Mouse (Mus musculus) testis, postnatal 10 days (tissue): ENCODE results near the gene Itprid2.
A peak's percentile ranks its signal among the peaks of the same experiment; 100 is the strongest.
"Not testable (repeated sequence)": the region's sequence is repeated elsewhere in the genome, so short reads cannot be mapped to it uniquely, and the experiment has no call there.

Experiments
- DNase-seq: peaks from one replicate; pipeline ENCODE4 v3.0.0; 2021; ENCODE audit warnings: low spot score

The Itprid2 gene

GRCm38 (mm10) chr2:79634528-79635400, at the start of gene Itprid2:
Gene Itprid2, plus strand, starts transcription at chr2:79635352.
- peak; percentile 100 for DNase-seq

GRCm38 (mm10) chr2:79596177-79596576, 39.0 kb upstream of the Itprid2 start:
- DNase-seq: no peak

- DNase-seq: no peak
Observed at GRCm38 (mm10) chr2:79597090-79597489, 38.1 kb upstream of the Itprid2 start.

DNA sequence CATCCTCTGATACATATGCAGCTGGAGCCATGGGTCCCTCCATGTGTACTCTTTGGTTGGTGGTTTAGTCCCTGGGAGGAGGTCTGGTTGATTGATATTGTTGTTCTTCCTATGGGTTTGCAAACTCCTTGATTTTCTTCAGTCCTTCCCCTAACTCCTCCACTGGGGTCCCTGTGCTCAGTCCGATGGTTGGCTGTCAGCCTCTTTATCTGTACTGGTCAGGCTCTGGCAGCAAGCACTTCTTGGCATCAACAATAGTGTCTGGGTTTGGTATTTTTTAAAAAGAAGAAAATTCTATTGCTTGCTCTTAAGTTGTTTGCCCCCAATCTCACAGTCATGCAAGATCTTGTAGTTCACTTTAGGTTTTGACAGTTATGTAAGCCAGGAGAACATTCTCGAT, 34.0 kb upstream of the Itprid2 start:
- not testable (repeated sequence) for DNase-seq

- DNase-seq: no peak
Observed at GRCm38 (mm10) chr2:79601691-79602116, 33.4 kb upstream of the Itprid2 start.

GRCm38 (mm10) chr2:79602306-79602705, 32.8 kb upstream of the Itprid2 start:
- DNase-seq: peak; percentile 37

GRCm38 (mm10) chr2:79603363-79603762, 31.8 kb upstream of the Itprid2 start:
- no peak for DNase-seq

GRCm38 (mm10) chr2:79606033-79606432, 29.1 kb upstream of the Itprid2 start:
- no peak for DNase-seq

DNA sequence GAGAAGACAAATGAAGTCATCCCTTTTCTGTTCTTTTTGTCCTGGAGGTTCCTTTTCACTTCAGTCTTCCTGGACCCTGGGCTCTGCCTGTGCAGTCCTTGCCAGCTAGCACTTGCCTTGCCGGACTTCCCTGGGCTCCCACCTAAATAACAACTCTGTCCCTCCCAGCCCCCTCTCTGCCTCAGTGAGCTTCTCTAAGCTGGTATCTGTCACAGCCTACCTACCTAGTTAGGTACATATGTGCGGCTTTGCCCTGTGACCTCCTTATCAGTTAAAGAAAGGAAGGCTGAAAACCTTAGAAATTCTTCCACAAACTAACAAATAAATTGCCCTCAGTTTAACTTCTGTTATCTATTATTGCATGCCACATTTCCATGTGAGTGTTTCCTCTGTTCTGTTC, 28.0 kb upstream of the Itprid2 start:
- DNase-seq: no peak

DNA sequence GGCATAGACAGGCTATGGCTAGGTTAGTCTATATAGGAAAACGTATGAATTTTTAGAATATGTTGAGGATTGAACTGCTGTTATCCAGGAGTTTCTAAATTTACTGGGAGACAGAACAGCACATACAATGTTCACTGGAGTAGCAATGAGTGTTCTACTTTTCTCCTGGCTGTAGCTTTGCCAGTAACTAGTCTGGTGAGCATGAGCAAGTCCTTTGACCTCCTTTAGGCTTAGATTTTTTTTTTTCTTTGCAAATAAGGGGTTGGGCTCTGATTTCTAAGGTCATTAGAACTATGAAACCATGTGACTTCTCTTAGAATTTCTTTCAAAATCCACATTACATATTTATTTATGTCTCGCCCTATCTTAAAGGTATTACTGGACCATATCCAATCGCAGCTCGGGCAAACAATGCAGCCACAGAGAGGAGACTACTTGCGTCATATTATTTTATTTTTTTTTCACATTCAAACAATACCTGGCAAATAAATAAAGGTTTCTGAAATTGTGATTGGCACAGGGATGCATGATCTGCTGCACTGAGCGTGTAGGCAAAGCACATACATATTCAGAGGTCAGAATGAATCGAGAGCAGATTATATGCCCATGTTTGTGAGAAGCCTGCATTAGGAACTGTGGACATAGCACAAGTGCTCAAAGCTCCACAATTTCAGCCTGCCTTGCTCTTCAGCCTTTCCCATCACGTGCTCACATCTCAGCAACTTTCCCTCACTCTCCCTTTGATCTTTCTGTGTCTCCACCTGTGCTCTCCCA, 26.7 kb upstream of the Itprid2 start:
- no peak for DNase-seq

DNA sequence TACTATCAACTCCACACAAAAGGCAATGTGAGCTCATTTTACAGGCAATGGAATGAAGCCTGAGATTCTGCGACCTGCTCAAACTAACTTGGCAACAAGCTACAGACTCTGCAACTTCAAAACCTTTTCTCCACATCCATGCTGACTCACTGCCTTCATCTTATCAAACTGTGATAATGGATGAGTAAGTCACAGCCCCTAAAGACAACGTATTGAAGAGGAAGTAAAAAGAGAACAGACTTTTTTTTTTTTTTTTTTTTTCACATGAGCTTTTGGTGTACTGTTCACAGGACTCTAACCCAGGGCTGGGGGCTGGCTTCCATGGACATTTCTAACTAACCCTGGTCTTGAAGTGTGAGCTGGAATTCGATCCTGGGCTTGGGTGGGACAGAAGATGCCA, 24.3 kb upstream of the Itprid2 start:
- DNase-seq: no peak

- no peak for DNase-seq
Observed at GRCm38 (mm10) chr2:79618145-79618544, 17.0 kb upstream of the Itprid2 start.

- no peak for DNase-seq
Observed at GRCm38 (mm10) chr2:79618614-79619568, 16.3 kb upstream of the Itprid2 start.

DNA sequence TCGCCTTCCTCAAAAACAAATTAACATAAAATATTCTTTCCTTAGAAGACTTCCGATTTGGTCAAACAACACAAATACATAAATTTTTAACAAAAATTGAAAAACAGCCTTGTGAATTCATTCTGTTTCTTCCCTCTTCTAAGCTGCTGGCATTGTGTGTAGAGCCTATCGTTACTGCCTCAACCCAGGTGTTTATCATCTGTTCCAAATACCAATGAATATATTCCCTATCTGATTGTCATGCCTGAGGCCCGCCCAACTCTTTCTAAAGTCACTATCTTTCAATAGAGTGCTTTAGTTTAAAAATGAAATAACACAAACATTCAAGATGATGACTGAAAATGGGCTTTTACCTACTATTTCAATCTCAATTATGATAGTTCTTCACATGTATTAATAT, 11.9 kb upstream of the Itprid2 start:
- DNase-seq: no peak

DNA sequence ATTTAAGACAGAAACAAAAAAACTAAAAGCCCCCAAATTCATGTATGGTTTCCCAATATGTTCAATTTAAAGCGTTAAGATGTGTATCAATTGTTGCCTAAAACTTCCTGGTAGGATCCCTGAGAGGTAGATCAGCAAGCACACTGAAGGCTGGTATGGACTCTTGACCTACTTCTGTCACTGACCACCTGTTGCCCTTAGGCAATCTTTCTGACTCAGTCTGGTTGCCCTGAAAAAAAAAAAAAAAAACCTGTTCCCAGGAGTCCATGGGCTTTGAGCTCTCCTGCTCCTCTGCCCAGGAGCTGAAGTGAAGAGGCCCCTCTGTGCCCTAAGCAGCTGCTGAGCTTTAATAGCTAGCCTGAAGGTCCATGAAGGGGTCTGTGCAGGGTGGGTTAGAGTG, 7.5 kb upstream of the Itprid2 start:
- no peak for DNase-seq

GRCm38 (mm10) chr2:79630231-79630630, 4.9 kb upstream of the Itprid2 start:
- DNase-seq: no peak

- DNase-seq: peak; percentile 75
Observed at GRCm38 (mm10) chr2:79635426-79636291, 507 bp downstream of the Itprid2 start.

GRCm38 (mm10) chr2:79638924-79639323, 3.8 kb downstream of the Itprid2 start:
- no peak for DNase-seq

DNA sequence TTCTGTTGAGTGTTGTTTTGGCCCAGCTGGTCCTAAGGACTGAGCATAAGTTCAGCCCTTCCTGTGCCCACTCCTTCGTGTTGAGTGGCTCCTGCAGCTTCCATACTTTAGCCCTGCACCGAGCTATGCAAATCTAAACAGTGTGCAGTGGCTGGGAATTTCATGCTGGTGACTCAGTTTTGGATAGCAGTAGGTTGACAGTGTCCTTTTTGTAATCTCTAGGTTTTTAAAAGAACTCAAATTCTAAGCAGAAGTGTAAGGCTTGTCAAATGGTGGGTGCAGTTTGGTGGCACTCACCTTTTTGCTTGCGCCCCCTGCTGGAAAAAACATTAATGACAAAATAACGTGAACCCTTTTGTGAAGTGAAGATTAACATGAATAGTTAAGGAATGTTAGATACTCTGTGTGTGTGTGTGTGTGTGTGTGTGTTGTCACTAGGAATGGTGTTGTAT, 11.1 kb downstream of the Itprid2 start:
- DNase-seq: peak; percentile 65

GRCm38 (mm10) chr2:79647094-79647493, 11.9 kb downstream of the Itprid2 start:
- no peak for DNase-seq

DNA sequence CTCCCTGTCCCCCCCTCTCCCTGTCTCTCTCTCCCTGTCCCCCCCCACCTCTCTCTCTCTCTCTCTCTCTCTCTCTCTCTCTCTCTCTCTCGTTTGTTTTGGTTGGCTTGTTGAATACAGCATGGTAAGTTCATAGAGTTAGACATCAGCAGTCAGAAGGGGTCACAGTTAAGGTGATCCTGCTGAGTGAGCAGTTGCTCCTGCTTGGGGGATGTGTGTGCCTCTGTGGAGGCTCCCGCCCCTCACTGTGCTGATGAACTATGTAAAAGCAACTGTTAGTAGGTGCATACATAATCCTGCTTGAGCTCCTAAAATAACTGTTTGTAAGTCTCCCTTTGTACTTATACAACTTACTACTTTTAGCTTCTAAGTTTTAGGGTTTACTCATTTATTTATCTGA, 12.6 kb downstream of the Itprid2 start:
- DNase-seq: no peak
